Mouse (Mus musculus): ENCODE measurements around the gene Prkab2. TPM values are rescaled to one million over a fixed set of nuclear protein-coding genes. Genes with fewer than 3 reads are reported as not detected.

Gene Prkab2
- polyA plus RNA-seq, 1 experiment from 2014 or later: 5.8 TPM

GRCm38 (mm10) chr3:97706561-97706960 is 48.6 kb downstream of the Prkab2 start:
- Histone ChIP-seq H3K36me3 (no peaks in the 10 kb centered on the region), H3K4me3 (no peak overlapping the region), H3K9me3 (replicated peaks) (no peaks in the 10 kb centered on the region), H3K27me3 (ENCODE audit: low read depth, poor library complexity, severe bottlenecking) (no peaks in the 10 kb centered on the region), H3K4me1 (no peaks in the 10 kb centered on the region; the same call in 1 of the 2 replicates), H3K27ac (no peak overlapping the region)
- DNase-seq (ENCODE audit: low spot score): no peak
- WGBS: 88% methylated on average over 4 of the region's 4 CpGs

- Histone ChIP-seq H3K27ac (0 out of 2 replicates have a peak overlapping the region, but pooled peaks have one; percentile 28), H3K4me3 (no peak overlapping the region), H3K9me3 (replicated peaks) (no peaks in the 10 kb centered on the region), H3K4me1 (no peaks in the 10 kb centered on the region), H3K36me3 (no peaks in the 10 kb centered on the region), H3K27me3 (ENCODE audit: low read depth, poor library complexity, severe bottlenecking) (no peaks in the 10 kb centered on the region)
- WGBS: 92% methylated on average over 11 of the region's 11 CpGs
- no peak for DNase-seq (ENCODE audit: low spot score)
Measured at GRCm38 (mm10) chr3:97710134-97710533, 52.1 kb downstream of the Prkab2 start.

DNA sequence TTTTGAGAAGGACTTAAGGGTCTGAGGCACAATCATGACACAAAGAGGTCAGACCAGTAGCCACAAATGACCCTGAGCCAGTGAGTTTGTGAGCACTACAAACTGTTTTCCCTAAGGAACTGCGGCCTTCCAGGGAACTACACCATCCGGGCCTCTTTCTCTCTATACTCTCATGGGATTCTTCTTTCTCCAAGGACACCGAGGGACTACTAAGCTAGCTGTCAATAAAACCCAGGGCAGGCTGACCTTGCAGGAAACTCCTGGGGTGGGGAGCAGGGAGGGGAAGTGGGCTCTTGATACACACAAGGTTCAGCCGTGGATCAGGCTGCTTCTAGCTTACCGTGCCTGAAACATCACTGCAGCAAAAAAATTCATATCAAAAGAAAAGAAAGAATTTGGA is 52.9 kb downstream of the Prkab2 start:
- Histone ChIP-seq H3K4me1 (no peaks in the 10 kb centered on the region), H3K27ac (no peak overlapping the region), H3K27me3 (ENCODE audit: low read depth, poor library complexity, severe bottlenecking) (no peaks in the 10 kb centered on the region), H3K9me3 (replicated peaks) (no peaks in the 10 kb centered on the region), H3K4me3 (no peak overlapping the region), H3K36me3 (no peaks in the 10 kb centered on the region)
- WGBS: 71% methylated on average over 5 of the region's 5 CpGs
- DNase-seq (ENCODE audit: low spot score): no peak

DNA sequence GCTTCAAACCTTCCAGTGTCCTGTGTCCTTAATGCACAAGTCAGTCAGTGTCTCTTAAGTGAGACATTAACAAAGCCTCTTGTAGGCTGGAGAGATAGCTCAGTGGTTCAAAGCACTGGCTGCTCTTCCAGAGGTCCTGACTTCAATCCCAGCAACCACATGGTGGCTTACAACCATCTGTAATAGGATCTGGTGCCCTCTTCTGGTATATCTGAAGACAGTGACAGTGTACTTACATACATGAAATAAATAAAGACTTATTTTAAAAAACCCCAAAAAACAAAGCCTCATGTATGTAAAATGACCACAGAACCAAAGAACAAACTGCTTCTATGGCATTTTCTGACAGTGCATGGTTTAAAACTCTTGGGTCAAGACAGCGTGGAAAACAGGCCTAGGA is 57.9 kb downstream of the Prkab2 start:
- no peak for DNase-seq (ENCODE audit: low spot score)

GRCm38 (mm10) chr3:97719116-97719515 is 61.1 kb downstream of the Prkab2 start:
- WGBS: 84% methylated on average over 9 of the region's 9 CpGs
- Histone ChIP-seq H3K36me3 (no peaks in the 10 kb centered on the region), H3K4me3 (no peak overlapping the region), H3K27ac (no peak overlapping the region), H3K9me3 (replicated peaks) (0 out of 2 replicates have a peak, but pooled peaks cover 2% of the 10 kb centered on the region), H3K4me1 (no peaks in the 10 kb centered on the region), H3K27me3 (ENCODE audit: low read depth, poor library complexity, severe bottlenecking) (no peaks in the 10 kb centered on the region)
- DNase-seq (ENCODE audit: low spot score): no peak

More for the DNA sequence above, 57.9 kb downstream of the Prkab2 start:
- Histone ChIP-seq H3K27ac (no peak overlapping the region), H3K27me3 (ENCODE audit: low read depth, poor library complexity, severe bottlenecking) (no peaks in the 10 kb centered on the region), H3K4me1 (no peaks in the 10 kb centered on the region), H3K9me3 (replicated peaks) (no peaks in the 10 kb centered on the region), H3K4me3 (no peak overlapping the region), H3K36me3 (no peaks in the 10 kb centered on the region)
- 93% methylated on average over 1 of the region's 1 CpGs for WGBS

Small RNA genes within 50 kb of the gene (microRNA-seq; reads per million reads assigned to microRNA genes)
- not detected for gene Mir7225

Other genes with a start within 250 kb of the Prkab2 start
- gene Olfr1402, start 236.2 kb upstream of the Prkab2 start, polyA plus RNA-seq (2016; fragmentation: Nextera tagmentation; extraction: Ambion mirVana): not detected in 2 replicates
- gene Chd1l, start 48.0 kb upstream of the Prkab2 start, polyA plus RNA-seq (2016; fragmentation: Nextera tagmentation; extraction: Ambion mirVana): 20.1 and 20.8 TPM in 2 replicates
- gene Fmo5, start 29.4 kb upstream of the Prkab2 start, polyA plus RNA-seq (2016; fragmentation: Nextera tagmentation; extraction: Ambion mirVana): 0.30 and 0.73 TPM in 2 replicates
- gene Gm17651, start 16.5 kb downstream of the Prkab2 start, polyA plus RNA-seq (2016; fragmentation: Nextera tagmentation; extraction: Ambion mirVana): not detected in 2 replicates
- 15.6 and 22.8 TPM in 2 replicates for gene Pde4dip, start 230.5 kb downstream of the Prkab2 start, polyA plus RNA-seq (2016; fragmentation: Nextera tagmentation; extraction: Ambion mirVana)
- gene Sec22b, start 243.0 kb downstream of the Prkab2 start, polyA plus RNA-seq (2016; fragmentation: Nextera tagmentation; extraction: Ambion mirVana): 121 and 139 TPM in 2 replicates

Measured in limb, embryonic 10.5 days (tissue).